Mouse (Mus musculus) left cerebral cortex, postnatal 14 days (tissue): ENCODE measurements around the gene Htt. TPM values are rescaled to one million over a fixed set of nuclear protein-coding genes. Genes with fewer than 3 reads are reported as not detected.
A peak's percentile ranks its signal among the peaks of the same experiment; 100 is the strongest.

Experiments
- DNase-seq, 2 experiments: peaks; one replicate each; pipeline ENCODE4 v3.0.0; 2021 to 2022; ENCODE audit warnings: low spot score in 2 of 2, mixed read lengths in 1 of 2
- intact Hi-C: fragments of 180-260 bp; cut with DNase I; formaldehyde crosslinking; loops from one replicate; pipeline ENCODE4 v1.15.1; 2025
- total RNA-seq, 2 experiments: library from RNA; stranded (reverse); gene quantifications; 2 replicates each; pipeline ENCODE4 v1.2.3; 2021

The Htt gene
- total RNA-seq, 2 experiments from 2014 or later: 70.9 to 84.1 TPM

GRCm38 (mm10) chr5:34923920-34924319 is 162.4 kb downstream of the Htt start:
- no peak for DNase-seq
- intact Hi-C loops: no loop called here

GRCm38 (mm10) chr5:34924519-34924918 is 163.0 kb downstream of the Htt start:
- intact Hi-C loops: no loop called here
- no peak for DNase-seq

GRCm38 (mm10) chr5:34927648-34928047 is 166.1 kb downstream of the Htt start:
- intact Hi-C loops: no loop called here
- no peak for DNase-seq

GRCm38 (mm10) chr5:34930151-34930975 is 168.8 kb downstream of the Htt start:
- intact Hi-C loops: no loop called here
- DNase-seq: no peak

- intact Hi-C loops: no loop called here
- DNase-seq: no peak
Observed at GRCm38 (mm10) chr5:34931091-34931490, 169.6 kb downstream of the Htt start.

GRCm38 (mm10) chr5:34931516-34932457 is 170.2 kb downstream of the Htt start:
- DNase-seq: no peak

GRCm38 (mm10) chr5:34932458-34932806 is 170.9 kb downstream of the Htt start:
- no peak for DNase-seq
- intact Hi-C loops: no loop called here

More at GRCm38 (mm10) chr5:34931516-34932457, 170.2 kb downstream of the Htt start:
- intact Hi-C loops: no loop called here

GRCm38 (mm10) chr5:34933461-34933860 is 171.9 kb downstream of the Htt start:
- no peak for DNase-seq
- intact Hi-C loops: no loop called here

GRCm38 (mm10) chr5:34941710-34942470 is 180.3 kb downstream of the Htt start:
- no peak for DNase-seq
- intact Hi-C loops: no loop called here

- no peak for DNase-seq
- intact Hi-C loops: no loop called here
Observed at GRCm38 (mm10) chr5:34943428-34943827, 181.9 kb downstream of the Htt start.

GRCm38 (mm10) chr5:34948861-34949760 is 187.6 kb downstream of the Htt start, which contains the start of gene Rgs12:
Rgs12 (plus strand) TSS chr5:34949445.
- DNase-seq: peak; percentile 26 to 55
- intact Hi-C loops: no loop called here

- intact Hi-C loops: no loop called here
- no peak for DNase-seq
Observed at GRCm38 (mm10) chr5:34949769-34950211, 188.2 kb downstream of the Htt start.

- DNase-seq: no peak
- intact Hi-C loops: no loop called here
Observed at GRCm38 (mm10) chr5:34950486-34951160, 189.1 kb downstream of the Htt start.

- intact Hi-C loops: no loop called here
- no peak for DNase-seq
Observed at GRCm38 (mm10) chr5:34951161-34951834, 189.8 kb downstream of the Htt start.

- intact Hi-C loops: no loop called here
- DNase-seq: no peak
Observed at GRCm38 (mm10) chr5:34954508-34954907, 193.0 kb downstream of the Htt start.

- intact Hi-C loops: no loop called here
- peak in 1 of 2 experiments; percentile 41 for DNase-seq
Observed at GRCm38 (mm10) chr5:34955630-34956029, 194.1 kb downstream of the Htt start.

GRCm38 (mm10) chr5:34956151-34956550 is 194.6 kb downstream of the Htt start:
- intact Hi-C loops: no loop called here
- no peak for DNase-seq
